Mouse (Mus musculus): Measurements from ENCODE around the gene Rsph9.

The Rsph9 gene

DNA sequence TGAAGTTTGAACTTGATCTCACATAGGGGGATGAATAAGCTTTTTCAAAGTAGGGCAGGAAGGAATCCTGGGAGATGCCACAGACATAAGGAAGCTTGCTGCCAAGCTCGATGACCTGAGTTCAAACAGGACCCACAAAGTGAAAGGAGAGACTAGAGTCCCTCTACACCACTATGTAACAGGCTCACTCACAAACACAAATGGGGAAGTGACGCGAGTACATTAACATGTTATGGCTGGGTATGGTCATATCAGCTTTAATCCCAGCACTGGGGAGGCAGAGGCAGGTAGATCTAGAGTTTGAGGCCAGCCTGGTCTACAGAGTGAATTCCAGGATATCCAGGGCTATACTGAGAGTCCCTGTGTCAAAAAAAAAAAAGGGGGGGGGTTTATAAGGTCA, 10.3 kb upstream of the Rsph9 start:
- in situ Hi-C loops (cut with MboI, MseI), result loop anchor here in 1 of 2 experiments (25.0 kb wide), 1 partner anchor 1883 kb away; the partner anchor contains the start of gene 1700122O11Rik

DNA sequence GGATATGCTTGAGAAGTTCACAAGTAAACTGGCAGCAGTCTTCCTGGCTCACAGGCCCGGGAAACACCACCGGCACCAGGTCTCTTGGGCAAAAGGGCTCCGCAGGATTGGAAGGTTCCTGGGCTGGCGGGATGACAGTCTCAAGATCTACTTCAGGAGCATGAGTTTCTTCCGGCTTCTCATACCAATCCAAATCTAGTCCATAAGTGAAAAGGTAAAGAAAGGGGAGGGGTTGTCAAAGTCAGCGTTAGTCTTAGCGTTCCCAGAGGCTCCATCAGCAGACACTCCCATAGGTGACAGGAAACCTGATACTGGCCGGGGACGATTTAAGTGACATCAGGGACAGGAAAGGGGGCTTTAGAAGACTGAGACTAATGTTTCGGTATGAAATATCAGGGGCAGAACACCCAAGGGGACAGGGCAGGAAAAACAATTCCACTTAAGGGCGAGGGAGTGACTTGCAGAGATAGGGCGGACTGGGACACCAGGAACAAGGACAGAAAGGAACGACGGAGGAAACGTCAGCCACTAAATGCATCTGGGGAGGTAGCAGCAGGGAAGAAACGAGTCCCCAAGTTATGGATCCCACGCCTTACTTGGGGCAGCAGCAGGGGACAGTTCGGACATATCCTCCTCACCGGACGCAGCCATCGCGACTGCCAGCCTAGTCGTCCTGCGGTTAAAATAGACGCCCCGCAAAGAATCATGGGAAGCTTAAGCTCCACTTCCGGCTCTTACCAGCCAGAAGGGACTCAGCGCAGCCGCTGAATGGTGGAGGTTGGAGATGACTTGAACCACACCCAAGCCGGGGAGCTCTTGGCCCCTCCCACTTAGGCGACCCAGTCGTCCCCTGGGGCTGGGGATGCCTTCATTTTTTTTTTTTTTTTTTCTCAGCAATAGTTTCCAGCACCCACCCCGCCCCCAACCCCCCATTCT, 9.1 kb upstream of the Rsph9 start, which contains the start of gene Mad2l1bp:
Mad2l1bp (minus strand) TSS at position 707 of the 936 bp plus-strand sequence.
- in situ Hi-C loops (cut with MboI, MseI), result loop anchor here in 1 of 2 experiments (25.0 kb wide), 1 partner anchor 1884 kb away; the partner anchor contains the start of gene 1700122O11Rik

DNA sequence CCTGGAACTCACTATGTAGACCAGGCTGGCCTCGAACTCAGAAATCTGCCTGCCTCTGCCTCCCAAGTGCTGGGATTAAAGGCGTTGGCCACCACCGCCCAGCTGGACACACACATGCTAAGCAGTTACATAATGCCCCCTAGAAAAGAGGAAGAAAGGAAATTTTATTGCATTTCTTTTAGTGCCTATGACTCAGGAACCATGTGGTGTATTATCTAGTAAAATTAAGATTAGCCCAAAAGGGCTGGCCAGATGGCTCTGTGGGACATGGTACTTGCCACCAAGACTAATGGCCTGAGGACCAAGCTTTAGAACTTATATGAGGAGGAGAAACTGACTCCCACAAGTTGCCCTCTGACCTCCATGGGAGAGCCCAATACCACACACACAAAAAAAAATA, 4.1 kb downstream of the Rsph9 start:
- in situ Hi-C loops (cut with MboI, MseI), result no loop called here

DNA sequence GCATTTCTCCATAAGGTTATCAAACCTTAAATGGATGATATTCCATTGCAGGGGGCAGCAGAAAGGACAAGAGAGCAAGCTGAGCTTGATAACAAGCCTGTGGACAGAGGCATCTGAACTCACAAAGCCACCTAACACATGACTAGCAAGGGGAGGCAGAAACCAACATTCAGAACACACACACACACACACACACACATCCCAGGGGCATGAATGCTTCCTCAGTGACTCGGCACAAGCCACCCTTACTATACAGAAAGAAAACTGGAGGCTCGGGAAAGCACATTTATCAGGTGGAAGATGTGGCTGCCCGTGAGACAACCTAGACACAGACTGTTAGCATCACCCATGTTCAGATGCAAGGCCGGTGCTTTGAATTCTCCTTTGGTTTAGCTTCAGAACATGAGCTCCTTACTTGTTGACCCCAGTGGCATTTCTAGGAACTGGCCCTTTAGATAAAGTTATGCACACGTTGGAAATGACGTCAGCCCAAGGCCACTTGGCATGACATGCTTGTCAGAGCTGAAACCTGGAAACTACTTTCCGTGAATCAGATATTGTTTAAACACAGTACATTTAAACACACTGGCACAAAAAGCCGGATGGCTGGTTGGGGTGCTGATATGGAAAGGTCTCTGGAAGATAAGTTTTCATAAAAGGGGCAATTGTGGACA, 5.3 kb downstream of the Rsph9 start:
- in situ Hi-C loops (cut with MboI, MseI), result no loop called here

DNA sequence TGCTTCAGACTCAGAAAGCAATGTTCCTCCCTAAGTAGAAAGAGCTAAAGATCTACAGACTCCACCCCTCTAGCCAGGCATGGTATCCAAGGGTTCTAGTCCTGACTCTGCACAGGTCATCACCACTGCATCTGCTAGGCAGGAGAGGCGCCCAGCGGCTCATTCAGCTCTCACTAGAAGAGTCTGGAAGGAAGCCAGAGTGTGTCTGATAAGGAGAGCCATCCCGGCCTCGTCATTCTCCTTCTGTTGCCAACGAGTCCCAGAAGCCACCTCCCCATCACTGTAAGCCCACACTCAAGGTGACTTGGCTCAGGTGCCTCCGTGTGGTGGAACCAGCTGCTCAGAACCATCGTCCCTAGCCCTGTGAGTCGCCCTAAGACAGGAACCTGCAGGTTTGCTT, 11.2 kb downstream of the Rsph9 start:
- in situ Hi-C loops (cut with MboI, MseI), result loop anchor here (5.0 kb wide), 2 partner anchors 401 to 406 kb away; partner anchors contain the start of gene 1600014C23Rik (in 1 of the 2)

DNA sequence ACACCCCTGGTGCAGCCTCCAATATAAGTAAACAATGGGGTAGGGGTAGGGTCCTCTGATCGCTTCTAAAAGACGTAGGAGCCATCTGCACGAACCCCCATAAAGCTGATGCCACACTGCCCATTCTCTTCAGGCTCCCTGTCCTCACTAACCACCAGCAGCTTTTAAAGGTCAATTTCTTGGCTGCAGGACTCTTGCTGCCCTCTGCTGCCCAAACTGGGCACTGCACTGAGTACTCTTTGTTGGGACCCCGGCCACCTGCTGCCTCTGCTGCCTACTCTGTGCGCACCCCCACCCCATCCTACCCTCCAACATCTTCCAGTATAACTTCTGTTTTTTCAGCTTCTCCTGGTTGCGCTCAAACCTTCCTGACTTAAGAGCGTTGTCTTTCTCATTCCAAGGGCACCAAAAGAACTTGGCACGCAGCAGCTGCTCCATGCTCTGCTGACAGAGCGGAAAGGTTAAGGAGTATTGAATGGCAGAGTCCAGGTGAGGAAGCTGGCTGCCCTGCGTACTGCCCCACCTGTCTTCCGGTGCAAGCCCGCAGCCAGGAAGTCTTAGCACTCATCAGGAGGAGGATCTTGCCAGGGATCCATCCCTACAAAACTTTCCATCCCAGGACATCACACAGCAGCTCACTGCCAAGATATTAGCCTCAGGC, 11.8 kb downstream of the Rsph9 start:
- in situ Hi-C loops (cut with MboI, MseI), result loop anchor here (5.0 kb wide), 2 partner anchors 400 to 405 kb away; partner anchors contain the start of gene 1600014C23Rik (in 1 of the 2)

DNA sequence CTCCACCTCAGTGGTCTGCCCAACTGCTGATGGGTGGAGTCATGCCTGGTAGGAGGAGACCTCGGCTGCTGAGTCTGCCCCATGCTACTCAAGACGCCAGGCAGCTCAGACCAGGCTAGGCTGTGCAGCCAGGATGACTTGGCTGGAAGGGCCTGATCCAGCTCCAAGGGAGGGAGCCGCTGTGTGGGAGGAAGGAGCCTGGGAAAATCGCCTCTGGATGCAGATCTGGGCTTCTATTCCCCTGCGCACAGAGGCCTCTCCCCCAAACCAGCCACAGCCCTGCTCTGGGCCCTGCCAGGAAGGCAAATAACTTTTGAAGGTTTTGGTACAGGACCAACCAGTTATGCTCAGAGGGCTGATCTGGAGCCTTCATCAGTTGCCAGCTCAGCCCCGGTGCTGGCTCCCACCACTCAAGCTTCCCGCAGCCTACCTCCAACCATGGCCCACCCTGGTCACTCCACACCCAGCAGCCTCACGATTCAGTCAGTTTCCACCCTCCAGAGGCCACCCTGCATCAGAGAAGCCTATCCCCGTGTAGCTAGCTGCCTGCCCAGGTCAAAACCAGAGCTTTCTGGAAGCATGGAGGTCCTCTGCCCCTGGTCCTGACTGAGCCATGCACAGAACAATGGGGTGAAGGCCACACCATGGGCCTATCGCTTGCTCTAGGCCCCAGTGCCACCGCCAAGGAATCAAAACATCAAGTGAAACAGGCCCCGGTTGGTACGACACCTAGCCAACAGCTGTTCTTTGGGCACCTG, 14.1 kb downstream of the Rsph9 start:
- in situ Hi-C loops (cut with MboI, MseI), result loop anchor here (5.0 kb wide), 2 partner anchors 398 to 403 kb away; partner anchors contain the start of gene 1600014C23Rik (in 1 of the 2)

DNA sequence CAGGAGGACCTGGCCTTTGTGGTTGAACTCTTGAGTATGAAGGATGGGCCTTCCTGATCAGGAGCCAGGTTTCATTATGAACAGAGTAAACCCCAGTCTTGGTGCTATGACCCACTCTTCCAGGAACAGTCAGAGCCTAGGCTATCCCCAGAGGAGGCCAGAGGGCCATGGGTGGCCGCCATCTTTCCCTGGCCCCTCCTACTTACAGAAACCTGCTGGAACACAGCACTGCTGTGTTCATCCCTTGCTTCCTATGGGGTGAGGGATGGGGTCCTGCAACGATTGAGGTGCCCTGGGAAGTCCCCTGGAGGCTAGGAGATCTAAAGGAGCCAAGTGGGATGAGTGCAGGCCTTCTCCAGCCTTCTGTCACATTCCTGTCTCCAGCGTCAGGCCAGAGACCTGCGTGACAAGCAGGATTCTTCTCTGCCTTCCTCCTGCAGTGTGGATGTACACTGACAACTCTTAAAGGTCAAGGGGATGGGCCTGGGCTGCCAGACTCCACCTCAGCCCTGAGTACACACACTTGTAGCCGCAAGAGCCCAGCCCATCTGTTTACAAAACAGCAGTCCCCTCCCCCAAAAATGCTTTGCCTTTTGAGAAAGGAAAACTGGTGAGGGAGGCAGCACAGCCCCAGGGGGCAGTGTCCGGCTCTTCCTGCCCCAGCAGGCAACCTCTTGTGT, 16.1 kb downstream of the Rsph9 start:
- in situ Hi-C loops (cut with MboI, MseI), result no loop called here

DNA sequence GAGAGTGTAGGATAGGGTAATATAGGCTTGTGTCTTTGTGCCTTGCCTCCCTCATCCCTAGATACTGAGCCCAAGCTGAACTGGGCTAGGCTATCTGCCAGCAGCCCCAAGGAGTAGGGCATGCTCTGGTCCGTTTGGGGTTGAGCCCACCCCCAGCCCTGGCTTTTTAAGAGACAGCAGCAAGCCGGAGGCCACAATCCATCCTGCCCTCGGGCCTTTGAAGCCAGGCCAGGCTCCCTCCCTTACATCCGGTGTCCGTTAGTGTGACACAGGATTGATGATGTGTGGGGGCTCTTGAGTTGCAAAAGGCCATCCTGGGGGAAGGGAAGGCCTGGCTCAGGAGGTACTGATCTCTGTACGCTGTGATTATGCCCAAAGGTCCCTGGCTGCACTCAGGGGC, 17.4 kb downstream of the Rsph9 start:
- in situ Hi-C loops (cut with MboI, MseI), result no loop called here

DNA sequence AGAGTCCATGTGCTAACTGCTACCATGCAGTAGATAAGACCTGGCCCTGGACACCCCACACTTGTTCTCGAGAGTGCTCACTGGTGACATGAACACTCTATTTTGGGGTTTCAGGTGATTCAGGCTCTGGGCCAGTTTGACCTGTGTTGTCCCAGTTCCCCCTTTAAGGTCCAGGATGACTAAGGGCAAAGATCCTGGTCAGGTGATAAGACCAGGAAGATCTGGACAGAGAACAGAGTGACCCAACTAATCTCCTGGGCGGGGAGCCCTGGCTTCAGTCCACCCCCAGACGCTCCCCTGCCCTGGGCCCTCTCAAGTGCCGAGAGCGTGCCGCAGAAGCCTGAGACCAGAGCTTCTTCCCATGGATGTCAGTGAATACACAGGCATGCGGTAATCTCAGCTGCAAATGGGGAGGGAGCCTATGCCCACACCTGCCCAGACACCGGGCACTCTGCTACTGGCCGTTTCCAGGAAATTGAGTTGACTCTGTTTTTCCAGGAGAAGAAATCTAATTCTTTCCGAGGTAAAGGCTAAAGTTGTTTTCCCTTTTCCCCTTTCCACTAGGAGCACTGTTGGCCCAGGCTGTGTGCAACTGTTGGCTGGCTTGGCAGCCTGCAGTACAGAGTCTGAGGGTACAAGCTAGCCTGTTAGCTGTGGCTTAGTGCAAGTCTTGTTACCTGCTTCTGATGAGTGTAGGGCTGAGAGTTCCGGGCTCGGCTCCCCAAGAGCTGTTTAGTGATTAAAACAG, 19.9 kb downstream of the Rsph9 start:
- in situ Hi-C loops (cut with MboI, MseI), result no loop called here

DNA sequence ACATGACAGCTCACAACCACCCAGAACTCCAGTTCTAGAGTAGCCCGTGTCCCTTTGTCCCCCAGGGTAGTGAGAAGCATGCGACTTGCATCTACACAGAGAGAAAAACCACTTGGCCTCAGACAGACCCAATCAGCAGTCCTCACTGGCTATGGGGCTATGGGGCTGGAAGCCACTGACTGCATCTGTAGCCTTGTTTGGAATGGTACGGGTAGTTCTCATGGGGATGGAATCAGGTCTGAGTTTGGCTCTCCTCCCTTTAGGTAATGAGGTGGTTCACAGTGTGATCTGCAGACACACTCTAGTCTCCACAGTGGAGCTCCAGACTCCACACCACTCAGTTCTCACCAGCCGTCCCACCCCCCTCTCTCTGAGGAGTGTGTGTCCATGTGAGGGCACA, 20.7 kb downstream of the Rsph9 start:
- in situ Hi-C loops (cut with MboI, MseI), result no loop called here

DNA sequence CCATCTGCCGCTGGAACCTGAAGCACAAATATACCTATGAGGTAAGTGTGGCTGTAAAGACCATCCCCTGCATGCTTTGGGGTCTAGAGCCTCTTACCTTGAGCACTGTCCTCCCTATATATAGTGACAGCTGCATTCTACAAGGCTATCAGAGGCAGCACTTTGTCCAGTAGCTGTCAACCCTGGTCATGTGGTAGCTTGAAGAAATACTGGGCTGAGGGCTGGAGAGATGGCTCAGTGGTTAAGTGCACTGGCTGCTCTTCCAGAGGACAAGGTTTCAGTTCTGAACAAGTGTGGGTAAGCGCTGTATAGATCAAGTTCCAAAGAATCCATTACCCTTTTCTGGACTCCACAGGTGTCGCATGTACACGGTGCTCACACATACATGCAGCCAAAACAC, 21.2 kb downstream of the Rsph9 start:
- in situ Hi-C loops (cut with MboI, MseI), result no loop called here

DNA sequence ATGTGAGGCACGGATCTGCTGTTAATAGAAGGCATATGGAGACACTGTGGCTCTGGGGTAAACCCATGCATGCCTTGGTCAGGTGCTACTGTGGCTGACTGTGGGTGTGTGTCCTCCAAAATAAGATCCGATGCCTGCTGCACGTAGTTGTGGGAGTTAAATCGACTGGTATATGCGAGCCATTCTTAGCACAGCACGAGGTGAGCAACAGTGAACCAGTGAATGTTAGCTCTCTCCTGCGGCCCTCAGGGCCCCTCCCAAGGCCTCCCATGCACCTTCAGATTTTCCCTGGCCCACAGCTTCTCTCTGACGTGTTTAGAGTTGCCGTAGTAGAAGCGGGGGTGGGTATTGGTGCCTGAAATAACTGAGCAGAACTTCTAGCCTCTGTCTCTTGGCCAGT, 24.4 kb downstream of the Rsph9 start:
- in situ Hi-C loops (cut with MboI, MseI), result no loop called here

DNA sequence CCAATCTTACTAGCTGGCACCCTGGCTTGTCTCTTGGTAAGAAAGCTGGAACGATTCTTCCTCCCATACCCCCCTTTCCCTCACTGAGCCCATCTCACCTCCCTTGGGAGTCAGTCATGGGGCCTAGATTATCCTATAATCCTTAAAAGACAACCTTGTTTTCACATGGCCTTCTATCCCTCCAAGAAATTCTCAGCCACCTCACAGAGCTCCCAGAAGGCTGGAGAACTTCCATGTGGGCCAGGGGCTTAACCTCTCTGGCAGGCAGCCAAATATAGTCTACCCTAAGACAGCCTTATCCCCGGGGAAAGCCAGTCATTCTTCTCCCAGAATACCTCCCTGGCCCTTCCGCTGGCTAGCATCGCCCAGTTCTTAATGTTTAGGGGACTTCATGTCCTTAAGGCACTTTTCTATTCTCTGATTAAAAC, 25.6 kb downstream of the Rsph9 start:
- in situ Hi-C loops (cut with MboI, MseI), result no loop called here

DNA sequence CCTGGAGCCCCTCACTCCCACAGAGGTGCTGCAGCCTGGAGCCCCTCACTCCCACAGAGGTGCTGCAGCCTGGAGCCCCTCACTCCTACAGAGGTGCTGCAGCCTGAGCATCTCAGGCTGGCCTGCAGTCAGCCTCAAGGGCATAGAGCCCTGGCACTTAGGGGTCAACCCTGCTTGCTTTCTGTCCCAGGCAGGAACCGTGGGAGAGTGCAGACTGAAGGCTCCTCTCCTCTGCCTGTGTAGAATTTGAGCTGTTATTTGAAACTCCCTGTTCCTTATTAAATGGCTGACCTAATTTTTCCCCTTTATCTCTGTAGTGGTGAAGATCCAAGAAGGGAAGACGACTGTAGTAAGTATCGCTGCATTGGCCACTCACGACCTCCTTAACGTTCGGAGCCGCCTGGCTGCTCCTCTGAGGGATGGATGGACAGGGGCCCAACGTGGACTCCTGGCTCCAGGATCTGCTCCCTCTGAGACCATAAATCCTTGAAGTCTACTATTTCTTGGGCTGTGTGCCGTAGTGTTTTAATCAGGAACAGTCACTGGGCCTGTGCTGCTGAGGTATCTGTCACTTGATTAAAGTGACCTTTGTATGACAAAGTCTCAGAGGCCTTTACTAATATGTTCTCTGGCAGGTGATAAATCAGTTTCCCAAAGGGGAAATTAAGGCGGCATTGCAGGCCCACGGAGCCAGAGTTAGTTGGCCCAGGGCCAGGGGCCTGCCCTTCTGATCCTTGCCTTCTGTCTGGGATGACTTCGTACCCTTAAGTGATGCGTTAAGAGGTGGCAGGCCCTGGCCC, 26.2 kb downstream of the Rsph9 start:
- in situ Hi-C loops (cut with MboI, MseI), result no loop called here

DNA sequence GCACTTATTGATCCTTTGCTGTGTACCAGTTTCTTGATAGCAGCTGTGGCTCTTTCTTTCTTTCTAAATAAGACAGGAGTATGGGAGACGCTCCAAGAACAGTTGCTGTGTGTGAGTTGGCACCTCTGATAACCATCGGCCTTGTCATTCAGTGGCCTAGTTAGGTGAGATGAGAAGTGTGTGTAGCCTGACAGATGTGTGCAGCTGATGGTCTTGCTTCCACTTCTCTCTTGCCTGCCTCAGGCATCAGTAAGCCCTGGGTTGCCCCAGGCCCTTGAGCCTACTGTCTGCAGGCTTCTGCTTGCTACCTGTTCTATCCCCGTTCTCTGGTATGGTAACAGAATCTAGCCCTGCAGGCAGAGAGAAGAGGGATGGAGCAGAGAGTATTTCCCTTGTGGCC, 27.1 kb downstream of the Rsph9 start:
- in situ Hi-C loops (cut with MboI, MseI), result no loop called here

DNA sequence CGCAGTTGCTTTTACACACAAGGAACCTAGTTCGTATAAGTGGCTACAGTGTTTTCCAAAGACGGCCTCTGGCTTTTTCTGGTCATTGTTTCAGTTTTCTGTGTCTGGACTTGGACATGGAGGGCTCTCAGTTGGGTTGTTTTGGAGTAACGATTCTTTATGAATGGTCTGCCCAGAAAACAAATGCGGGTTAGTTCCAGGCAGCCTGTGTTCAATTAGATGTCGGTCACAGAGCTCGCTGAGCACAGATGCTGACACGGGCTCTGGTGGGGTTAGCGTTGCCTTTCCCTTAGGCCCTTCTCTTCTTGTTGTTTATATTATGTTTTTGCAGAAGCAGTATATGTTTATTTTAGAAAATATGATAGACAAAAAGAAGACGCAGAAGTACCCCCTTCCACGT, 27.9 kb downstream of the Rsph9 start:
- in situ Hi-C loops (cut with MboI, MseI), result no loop called here

DNA sequence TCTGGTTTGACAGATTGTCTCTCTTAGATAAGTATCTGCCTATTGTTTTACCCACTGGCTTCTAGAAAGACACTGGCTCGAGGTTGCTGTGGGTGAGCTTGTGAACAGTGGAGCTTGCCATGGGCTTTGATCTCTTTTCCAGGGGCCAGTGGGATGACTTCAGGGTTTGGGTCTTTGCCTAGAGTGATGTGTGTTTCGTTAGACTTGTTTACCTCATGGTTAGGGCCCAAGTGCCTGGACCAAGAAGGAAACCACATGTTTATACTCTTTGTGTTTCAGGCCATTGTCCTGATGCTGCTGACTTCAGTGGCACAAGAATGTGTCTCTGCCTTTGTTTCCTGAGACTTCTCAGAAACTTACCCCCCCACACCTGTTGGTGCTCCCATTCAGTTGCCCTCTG, 28.5 kb downstream of the Rsph9 start:
- in situ Hi-C loops (cut with MboI, MseI), result no loop called here

Measured in T-helper 17 cell (primary cell).